Mouse (Mus musculus) embryonic facial prominence, embryonic 13.5 days (tissue): ENCODE results near the gene Tgfbrap1. TPM values are rescaled to one million over a fixed set of nuclear protein-coding genes. Genes with fewer than 3 reads are reported as not detected.

Experiments used
- ATAC-seq: fragments of 200-750 bp; cut with Nextera tagmentation; 2 replicates; pipeline ENCODE4 v1.8.0; 2017; ENCODE audit warnings: low read depth; ENCODE audit not compliant: insufficient number of reproducible peaks, insufficient read depth, low FRiP score, low TSS enrichment
- H3K27ac ChIP-seq: fragments of 300-500 bp; sonication (generic); 2 replicates; pipeline ENCODE4 v1.5.1; 2015; ENCODE audit warnings: moderate library complexity, mild to moderate bottlenecking, inconsistent platforms
- H3K27me3 ChIP-seq: fragments of 300-500 bp; sonication (generic); 2 replicates; pipeline ENCODE4 v1.6.1; 2015; ENCODE audit warnings: mild to moderate bottlenecking, inconsistent platforms
- H3K36me3 ChIP-seq: fragments of 300-500 bp; sonication (generic); 2 replicates; pipeline ENCODE4 v1.6.1; 2015; ENCODE audit warnings: mild to moderate bottlenecking, inconsistent platforms
- H3K4me1 ChIP-seq: fragments of 300-500 bp; sonication (generic); 2 replicates; pipeline ENCODE4 v1.6.1; 2015; ENCODE audit warnings: inconsistent platforms
- H3K4me2 ChIP-seq: fragments of 300-500 bp; sonication (generic); 2 replicates; pipeline ENCODE4 v1.6.1; 2015; ENCODE audit warnings: moderate library complexity, mild to moderate bottlenecking, inconsistent platforms
- H3K4me3 ChIP-seq: fragments of 300-500 bp; sonication (generic); 2 replicates; pipeline ENCODE4 v1.5.1; 2015; ENCODE audit warnings: mild to moderate bottlenecking, inconsistent platforms
- H3K9ac ChIP-seq: fragments of 300-500 bp; sonication (generic); 2 replicates; pipeline ENCODE4 v1.6.1; 2015; ENCODE audit warnings: mild to moderate bottlenecking, inconsistent platforms
- H3K9me3 ChIP-seq: fragments of 300-500 bp; sonication (generic); 2 replicates; pipeline ENCODE4 v1.6.1; 2016; ENCODE audit warnings: inconsistent platforms
- WGBS: fragments of 180-500 bp; shearing (Covaris S2); methylation state at CpG from one replicate; pipeline ENCODE4 v1.1.7; 2015; ENCODE audit warnings: mixed read lengths; 5-methylcytosine and 5-hydroxymethylcytosine counted together
- microRNA-seq: library from miRNA; unstranded; fragments of <30 nt; microRNA quantifications from one replicate; pipeline ENCODE4, GENCODE M21; 2016
- polyA plus RNA-seq: library from polyadenylated mRNA; unstranded; fragments of >200 nt; fragmentation: Nextera tagmentation; extraction: Ambion mirVana; gene quantifications from 2 replicates; pipeline ENCODE4 v1.2.1, GENCODE M21; 2015

Tgfbrap1 gene
- polyA plus RNA-seq, 1 experiment from 2014 or later = 12.5 TPM

DNA sequence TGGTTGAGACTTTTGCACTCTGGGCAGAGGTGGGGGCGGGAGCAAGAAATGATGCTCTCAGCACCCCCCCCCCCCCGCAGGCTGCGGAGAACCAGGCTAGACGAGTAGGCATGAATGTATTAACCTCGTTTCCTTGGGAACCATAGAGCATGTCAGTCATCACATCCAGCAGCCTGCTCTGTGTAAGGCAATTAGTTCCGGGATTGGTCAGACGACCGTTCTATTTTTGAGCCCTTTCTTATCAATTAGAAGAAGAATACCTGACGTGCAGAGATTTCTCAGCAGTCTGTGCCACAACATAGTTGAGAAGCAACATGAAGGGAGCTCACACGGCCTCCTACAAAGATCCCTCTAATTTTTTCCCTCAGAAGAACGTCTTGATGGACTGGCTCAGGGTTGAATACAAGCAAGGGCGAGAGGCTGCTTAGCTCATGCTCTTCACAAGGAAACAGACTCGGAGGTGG, 92.4 kb downstream of the Tgfbrap1 start:
- no peak for ATAC-seq
- Histone ChIP-seq H3K4me2 (peak overlapping the region; percentile 33), H3K36me3 (no peaks in the 10 kb centered on the region), H3K27me3 (no peaks in the 10 kb centered on the region), H3K9ac (no peak overlapping the region), H3K9me3 (no peaks in the 10 kb centered on the region), H3K4me1 (peaks cover 15% of the 10 kb centered on the region), H3K4me3 (no peak overlapping the region), H3K27ac (no peak overlapping the region)
- 36% methylated on average over 13 of the region's 13 CpGs for WGBS

Small RNA genes lying within 50 kb of the gene (microRNA-seq; reads per million reads assigned to microRNA genes)
- not detected for gene Gm24001

Other genes starting within 250 kb of the Tgfbrap1 start
- gene Mrps9, start 247.4 kb downstream of the Tgfbrap1 start, polyA plus RNA-seq = 48.2 and 53.5 TPM in 2 replicates
- 14.8 and 16.3 TPM in 2 replicates for gene Gpr45, start 145.8 kb downstream of the Tgfbrap1 start, polyA plus RNA-seq
- 34.2 and 39.4 TPM in 2 replicates for gene AI597479, start 73 bp upstream of the Tgfbrap1 start, polyA plus RNA-seq
- 13.3 TPM in 2 replicates for gene Fhl2, start 98.3 kb upstream of the Tgfbrap1 start, polyA plus RNA-seq